Mouse (Mus musculus) spleen, adult 2 months (tissue): ENCODE results near the gene Exoc2. TPM values are rescaled to one million over a fixed set of nuclear protein-coding genes. Genes with fewer than 3 reads are reported as not detected.
A peak's percentile ranks its signal among the peaks of the same experiment; 100 is the strongest.

ENCODE experiments used
- DNase-seq, 2 experiments: peaks; one replicate each; pipeline versions ENCODE4 v3.0.0 to v3.0.0-alpha.2; 2012 to 2021; ENCODE audit warnings: low spot score in 2 of 2, low read depth in 1 of 2
- H3K27ac ChIP-seq: fragments of 200-500 bp; 2 replicates; pipeline ENCODE4 v1.5.1; 2012; ENCODE audit warnings: low read length, inconsistent platforms; ENCODE audit not compliant: insufficient read depth
- H3K27me3 ChIP-seq: fragments of 200-500 bp; 2 replicates; pipeline ENCODE4 v1.6.1; 2012; ENCODE audit warnings: mild to moderate bottlenecking, moderate library complexity, low read length, inconsistent platforms; ENCODE audit not compliant: control insufficient read depth, insufficient read depth
- H3K36me3 ChIP-seq: fragments of 200-500 bp; 2 replicates; pipeline ENCODE4 v1.6.1; 2012; ENCODE audit warnings: mild to moderate bottlenecking, low read length, inconsistent platforms; ENCODE audit not compliant: control insufficient read depth, insufficient read depth
- H3K4me1 ChIP-seq: fragments of 200-500 bp; 2 replicates; pipeline ENCODE4 v1.6.1; 2011; ENCODE audit warnings: inconsistent platforms; ENCODE audit not compliant: control insufficient read depth, insufficient read depth, insufficient read length
- H3K4me3 ChIP-seq: fragments of 200-500 bp; 2 replicates; pipeline ENCODE4 v1.5.1; 2011; ENCODE audit warnings: mild to moderate bottlenecking, inconsistent platforms; ENCODE audit not compliant: insufficient read depth, insufficient read length; ENCODE audit errors: extremely low read depth
- CTCF ChIP-seq: fragments of 200-500 bp; IDR thresholded peaks from 2 replicates; pipeline ENCODE4 v1.5.1; 2011; ENCODE audit warnings: mild to moderate bottlenecking, inconsistent platforms; ENCODE audit not compliant: insufficient read depth, insufficient read length, insufficient replicate concordance; ENCODE audit errors: extremely low read depth
- POLR2A ChIP-seq: fragments of 200-500 bp; IDR thresholded peaks from 2 replicates; pipeline ENCODE4 v1.6.1; 2011; ENCODE audit warnings: low read depth, low read length, inconsistent platforms
- WGBS: fragments of 180-500 bp; shearing (Covaris S2); methylation state at CpG from one replicate; pipeline ENCODE4 v1.1.7; 2018; 5-methylcytosine and 5-hydroxymethylcytosine counted together
- polyA plus RNA-seq: library from polyadenylated mRNA; depleted of rRNA; stranded (reverse); fragments of >200 nt; gene quantifications from 2 replicates; pipeline ENCODE4 v1.2.3, GENCODE M21; 2012

Gene Exoc2
- polyA plus RNA-seq, 1 experiment = 8.1 TPM

- WGBS = 67% methylated on average over 9 of the region's 9 CpGs
- DNase-seq = peak in 1 of 2 experiments; percentile 35
Measured at GRCm38 (mm10) chr13:30949181-30949580, 24.7 kb downstream of the Exoc2 start.

GRCm38 (mm10) chr13:30947540-30947939 lies 26.4 kb downstream of the Exoc2 start, which contains the start of gene Hus1b:
Gene Hus1b (minus strand): TSS chr13:30947759.
- no peak within 1 kb of the TSS for H3K4me3 ChIP-seq
- TF ChIP-seq CTCF = no peak
- TF ChIP-seq POLR2A = no peak
- 0 out of 2 replicates have a peak within 1 kb of the TSS, but pooled peaks have one; percentile 1 for H3K27ac ChIP-seq
- DNase-seq = no peak
- H3K4me1 ChIP-seq = peaks cover 3% of the 10 kb centered on the region; the same call in 1 of the 2 replicates
- 82% methylated on average over 11 of the region's 11 CpGs for WGBS
- no peaks in the 10 kb centered on the region for H3K27me3 ChIP-seq
- H3K36me3 ChIP-seq = no peaks in the 10 kb centered on the region

More at GRCm38 (mm10) chr13:30949181-30949580, 24.7 kb downstream of the Exoc2 start:
- H3K27ac ChIP-seq = no peak overlapping the region
- H3K27me3 ChIP-seq = no peaks in the 10 kb centered on the region
- no peak for TF ChIP-seq POLR2A
- TF ChIP-seq CTCF = no peak
- H3K36me3 ChIP-seq = no peaks in the 10 kb centered on the region
- H3K4me1 ChIP-seq = peaks cover 7% of the 10 kb centered on the region; the same call in 1 of the 2 replicates
- no peak overlapping the region for H3K4me3 ChIP-seq

- no peak for TF ChIP-seq POLR2A
- no peak for TF ChIP-seq CTCF
- 76% methylated on average over 15 of the region's 15 CpGs for WGBS
- Histone ChIP-seq H3K4me3 (no peak overlapping the region), H3K27me3 (no peaks in the 10 kb centered on the region), H3K4me1 (peaks cover 3% of the 10 kb centered on the region; the same call in 1 of the 2 replicates), H3K36me3 (no peaks in the 10 kb centered on the region), H3K27ac (0 out of 2 replicates have a peak overlapping the region, but pooled peaks have one; percentile 1)
- peak in 1 of 2 experiments; percentile 22 for DNase-seq
Measured at GRCm38 (mm10) chr13:30947129-30947528, 26.8 kb downstream of the Exoc2 start.

GRCm38 (mm10) chr13:30945788-30946187 lies 28.1 kb downstream of the Exoc2 start:
- H3K27me3 ChIP-seq = no peaks in the 10 kb centered on the region
- DNase-seq = no peak

GRCm38 (mm10) chr13:30932972-30933371 lies 40.9 kb downstream of the Exoc2 start:
- peaks cover 4% of the 10 kb centered on the region; the same call in 1 of the 2 replicates for H3K4me1 ChIP-seq
- H3K36me3 ChIP-seq = peaks cover 10% of the 10 kb centered on the region
- H3K27ac ChIP-seq = no peak overlapping the region
- no peak for TF ChIP-seq POLR2A
- no peak for TF ChIP-seq CTCF
- peak in 1 of 2 experiments; percentile 31 for DNase-seq
- H3K4me3 ChIP-seq = no peak overlapping the region
- H3K27me3 ChIP-seq = no peaks in the 10 kb centered on the region
- 40% methylated on average over 6 of the region's 6 CpGs for WGBS

More at GRCm38 (mm10) chr13:30945788-30946187, 28.1 kb downstream of the Exoc2 start:
- Histone ChIP-seq H3K27ac (no peak overlapping the region), H3K4me3 (no peak overlapping the region), H3K4me1 (peaks cover 3% of the 10 kb centered on the region; the same call in 1 of the 2 replicates), H3K36me3 (no peaks in the 10 kb centered on the region)
- TF ChIP-seq CTCF (no peak), POLR2A (no peak)

- no peak for TF ChIP-seq CTCF
- peaks cover 10% of the 10 kb centered on the region for H3K36me3 ChIP-seq
Measured at GRCm38 (mm10) chr13:30931613-30932012, 42.3 kb downstream of the Exoc2 start.

GRCm38 (mm10) chr13:30929119-30929518 lies 44.8 kb downstream of the Exoc2 start:
- no peak for DNase-seq
- no peaks in the 10 kb centered on the region for H3K27me3 ChIP-seq
- no peak for TF ChIP-seq CTCF
- TF ChIP-seq POLR2A = no peak
- peaks cover 15% of the 10 kb centered on the region for H3K36me3 ChIP-seq
- H3K27ac ChIP-seq = no peak overlapping the region
- 86% methylated on average over 2 of the region's 2 CpGs for WGBS
- peaks cover 4% of the 10 kb centered on the region; the same call in 1 of the 2 replicates for H3K4me1 ChIP-seq
- H3K4me3 ChIP-seq = no peak overlapping the region

More at GRCm38 (mm10) chr13:30931613-30932012, 42.3 kb downstream of the Exoc2 start:
- Histone ChIP-seq H3K27ac (no peak overlapping the region), H3K4me3 (no peak overlapping the region), H3K27me3 (no peaks in the 10 kb centered on the region), H3K4me1 (peaks cover 4% of the 10 kb centered on the region; the same call in 1 of the 2 replicates)
- DNase-seq = no peak
- WGBS = 83% methylated on average over 4 of the region's 4 CpGs
